Mouse (Mus musculus) left cerebral cortex, postnatal 36 days (tissue): Measurements from ENCODE around the gene Ror2. TPM values are rescaled to one million over a fixed set of nuclear protein-coding genes. Genes with fewer than 3 reads are reported as not detected.

Experiments used
- DNase-seq, 2 experiments: peaks; one replicate each; pipeline ENCODE4 v3.0.0; 2021 to 2022; ENCODE audit warnings: low spot score in 2 of 2, mixed read lengths in 1 of 2
- intact Hi-C: fragments of 180-260 bp; cut with DNase I; formaldehyde crosslinking; loops from one replicate; pipeline ENCODE4 v1.15.1; 2025
- total RNA-seq, 2 experiments: library from RNA; stranded (reverse); gene quantifications; 2 replicates each; pipeline ENCODE4 v1.2.3; 2021

The Ror2 gene
- total RNA-seq, 2 experiments from 2014 or later, result 1.3 to 1.5 TPM

GRCm38 (mm10) chr13:53278908-53279307 lies 7.0 kb downstream of the Ror2 start:
- intact Hi-C loops, result no loop called here
- DNase-seq, result no peak

GRCm38 (mm10) chr13:53276381-53276780 lies 9.5 kb downstream of the Ror2 start:
- intact Hi-C loops, result no loop called here
- no peak for DNase-seq

GRCm38 (mm10) chr13:53275778-53276177 lies 10.1 kb downstream of the Ror2 start:
- intact Hi-C loops, result no loop called here
- DNase-seq, result no peak

GRCm38 (mm10) chr13:53274771-53275170 lies 11.2 kb downstream of the Ror2 start:
- intact Hi-C loops, result no loop called here
- no peak for DNase-seq

GRCm38 (mm10) chr13:53271595-53271994 lies 14.3 kb downstream of the Ror2 start:
- no peak for DNase-seq
- intact Hi-C loops, result no loop called here

- DNase-seq, result no peak
- intact Hi-C loops, result no loop called here
Observed at GRCm38 (mm10) chr13:53270549-53270948, 15.4 kb downstream of the Ror2 start.

- DNase-seq, result no peak
- intact Hi-C loops, result no loop called here
Observed at GRCm38 (mm10) chr13:53268541-53268940, 17.4 kb downstream of the Ror2 start.

GRCm38 (mm10) chr13:53267849-53268248 lies 18.1 kb downstream of the Ror2 start:
- intact Hi-C loops, result no loop called here
- DNase-seq, result no peak

- no peak for DNase-seq
- intact Hi-C loops, result no loop called here
Observed at GRCm38 (mm10) chr13:53267155-53267554, 18.8 kb downstream of the Ror2 start.

GRCm38 (mm10) chr13:53266543-53266951 lies 19.4 kb downstream of the Ror2 start:
- intact Hi-C loops, result no loop called here
- no peak for DNase-seq

- DNase-seq, result no peak
- intact Hi-C loops, result no loop called here
Observed at GRCm38 (mm10) chr13:53264896-53265295, 21.0 kb downstream of the Ror2 start.

GRCm38 (mm10) chr13:53262509-53263250 lies 23.2 kb downstream of the Ror2 start:
- intact Hi-C loops, result no loop called here

GRCm38 (mm10) chr13:53261106-53261771 lies 24.7 kb downstream of the Ror2 start:
- intact Hi-C loops, result no loop called here
- no peak for DNase-seq

More at GRCm38 (mm10) chr13:53262509-53263250, 23.2 kb downstream of the Ror2 start:
- DNase-seq, result no peak

- DNase-seq, result no peak
- intact Hi-C loops, result no loop called here
Observed at GRCm38 (mm10) chr13:53258943-53259342, 27.0 kb downstream of the Ror2 start.

GRCm38 (mm10) chr13:53258497-53258896 lies 27.4 kb downstream of the Ror2 start:
- intact Hi-C loops, result no loop called here
- no peak for DNase-seq

- intact Hi-C loops, result no loop called here
- DNase-seq, result no peak
Observed at GRCm38 (mm10) chr13:53253255-53253654, 32.7 kb downstream of the Ror2 start.

GRCm38 (mm10) chr13:53248586-53249401 lies 37.1 kb downstream of the Ror2 start:
- intact Hi-C loops, result no loop called here
- DNase-seq, result no peak

GRCm38 (mm10) chr13:53248080-53248479 lies 37.8 kb downstream of the Ror2 start:
- DNase-seq, result no peak
- intact Hi-C loops, result no loop called here

GRCm38 (mm10) chr13:53247175-53247574 lies 38.7 kb downstream of the Ror2 start:
- intact Hi-C loops, result no loop called here
- no peak for DNase-seq

GRCm38 (mm10) chr13:53244151-53244550 lies 41.8 kb downstream of the Ror2 start:
- intact Hi-C loops, result no loop called here
- no peak for DNase-seq
